Mouse (Mus musculus) midbrain, postnatal 0 days (tissue): ENCODE measurements at regions not wholly inside any gene's neighbourhood (a gene's known extent, or its start where the extent isn't known, plus 50 kb on each side); places are given as distances from the start of the nearest gene placed in this dataset.

Experiments
- ATAC-seq: fragments of 200-750 bp; cut with Nextera tagmentation; 2 replicates; pipeline ENCODE4 v1.8.0; 2017; ENCODE audit warnings: moderate number of reproducible peaks, mild to moderate bottlenecking, moderate TSS enrichment, moderate library complexity; ENCODE audit not compliant: low FRiP score
- DNase-seq: peaks from one replicate; pipeline ENCODE4 v3.0.0-alpha.2; 2015; ENCODE audit warnings: low spot score
- H3K27ac ChIP-seq: fragments of 300-500 bp; sonication (generic); 2 replicates; pipeline ENCODE4 v1.5.1; 2014; ENCODE audit warnings: low read depth, mild to moderate bottlenecking, low read length, mixed read lengths
- H3K27me3 ChIP-seq: fragments of 300-500 bp; sonication (generic); 2 replicates; pipeline ENCODE4 v1.6.1; 2014; ENCODE audit warnings: low read length, control low read depth, mixed read lengths; ENCODE audit not compliant: insufficient read depth
- H3K36me3 ChIP-seq: fragments of 300-500 bp; sonication (generic); 2 replicates; pipeline ENCODE4 v1.6.1; 2014; ENCODE audit warnings: low read length, control low read depth, mixed read lengths; ENCODE audit not compliant: insufficient read depth
- H3K4me1 ChIP-seq: fragments of 300-500 bp; sonication (generic); 2 replicates; pipeline ENCODE4 v1.6.1; 2014; ENCODE audit warnings: mild to moderate bottlenecking, control low read depth, antibody characterized with exemption, low read length, mixed read lengths; ENCODE audit not compliant: insufficient read depth
- H3K4me2 ChIP-seq: fragments of 300-500 bp; sonication (generic); 2 replicates; pipeline ENCODE4 v1.6.1; 2014; ENCODE audit warnings: low read depth, mild to moderate bottlenecking, low read length, mixed read lengths; ENCODE audit not compliant: poor library complexity, severe bottlenecking
- H3K4me3 ChIP-seq: fragments of 300-500 bp; sonication (generic); 2 replicates; pipeline ENCODE4 v1.5.1; 2014; ENCODE audit warnings: low read depth, mild to moderate bottlenecking, low read length, moderate library complexity
- H3K9ac ChIP-seq: fragments of 300-500 bp; sonication (generic); replicated peaks from 2 replicates; pipeline ENCODE4 v1.6.1; 2014; ENCODE audit warnings: mild to moderate bottlenecking, low read length, moderate library complexity, mixed read lengths; ENCODE audit not compliant: poor library complexity, severe bottlenecking
- H3K9me3 ChIP-seq: fragments of 300-500 bp; sonication (generic); 2 replicates; pipeline ENCODE4 v1.6.1; 2016; ENCODE audit warnings: low read length, control low read depth
- CTCF ChIP-seq: IDR thresholded peaks from 2 replicates; pipeline ENCODE4 v1.5.1; 2016; ENCODE audit warnings: antibody characterized with exemption, mild to moderate bottlenecking
- WGBS: fragments of 180-500 bp; shearing (Covaris S2); extraction: QIAGEN DNeasy Blood & Tissue Kit; methylation state at CpG from one replicate; pipeline ENCODE4 v1.1.7; 2014; 5-methylcytosine and 5-hydroxymethylcytosine counted together

GRCm38 (mm10) chr11:22650771-22651170 lies 138.9 kb downstream of the Tmem17 start:
- no peak overlapping the region for H3K4me3 ChIP-seq
- 86% methylated on average over 10 of the region's 10 CpGs for WGBS
- no peak overlapping the region for H3K27ac ChIP-seq
- H3K27me3 ChIP-seq, result no peaks in the 10 kb centered on the region
- no peaks in the 10 kb centered on the region for H3K9me3 ChIP-seq
- no peaks in the 10 kb centered on the region for H3K4me1 ChIP-seq
- H3K36me3 ChIP-seq, result no peaks in the 10 kb centered on the region
- ATAC-seq (no peak), DNase-seq (no peak)
- H3K9ac ChIP-seq, result no peak overlapping the region
- no peak for TF ChIP-seq CTCF
- no peak overlapping the region for H3K4me2 ChIP-seq

GRCm38 (mm10) chr11:22651313-22651712 lies 139.4 kb downstream of the Tmem17 start:
- no peak for ATAC-seq
- Histone ChIP-seq H3K4me3 (no peak overlapping the region), H3K4me2 (no peak overlapping the region), H3K9me3 (no peaks in the 10 kb centered on the region), H3K36me3 (no peaks in the 10 kb centered on the region), H3K27ac (peak overlapping the region; percentile 43; the same call in 1 of the 2 replicates), H3K9ac (no peak overlapping the region), H3K27me3 (no peaks in the 10 kb centered on the region), H3K4me1 (no peaks in the 10 kb centered on the region)
- no peak for TF ChIP-seq CTCF
- no peak for DNase-seq
- 65% methylated on average over 1 of the region's 1 CpGs for WGBS

- ATAC-seq (peak; percentile 68; the same call in 1 of the 2 replicates), DNase-seq (peak; percentile 42)
- no peak for TF ChIP-seq CTCF
- Histone ChIP-seq H3K36me3 (no peaks in the 10 kb centered on the region), H3K27me3 (no peaks in the 10 kb centered on the region), H3K9ac (no peak overlapping the region), H3K4me2 (no peak overlapping the region), H3K27ac (peak overlapping the region; percentile 43; the same call in 1 of the 2 replicates), H3K9me3 (no peaks in the 10 kb centered on the region), H3K4me1 (no peaks in the 10 kb centered on the region), H3K4me3 (no peak overlapping the region)
- 70% methylated on average over 4 of the region's 4 CpGs for WGBS
These were observed 140.0 kb downstream of the Tmem17 start for GRCm38 (mm10) chr11:22651911-22652310.

GRCm38 (mm10) chr11:22652931-22653330 lies 141.0 kb downstream of the Tmem17 start:
- no peaks in the 10 kb centered on the region for H3K27me3 ChIP-seq
- H3K9ac ChIP-seq, result no peak overlapping the region
- ATAC-seq, result no peak
- no peak for DNase-seq
- 75% methylated on average over 3 of the region's 3 CpGs for WGBS
- no peak overlapping the region for H3K27ac ChIP-seq
- H3K9me3 ChIP-seq, result no peaks in the 10 kb centered on the region
- H3K4me1 ChIP-seq, result no peaks in the 10 kb centered on the region
- H3K4me2 ChIP-seq, result no peak overlapping the region
- TF ChIP-seq CTCF, result no peak
- no peaks in the 10 kb centered on the region for H3K36me3 ChIP-seq
- H3K4me3 ChIP-seq, result no peak overlapping the region

- no peaks in the 10 kb centered on the region for H3K27me3 ChIP-seq
- TF ChIP-seq CTCF, result no peak
- no peak overlapping the region for H3K27ac ChIP-seq
- H3K4me3 ChIP-seq, result no peak overlapping the region
- no peaks in the 10 kb centered on the region for H3K9me3 ChIP-seq
- no peak for ATAC-seq
- no peak for DNase-seq
- 81% methylated on average over 5 of the region's 5 CpGs for WGBS
- H3K4me1 ChIP-seq, result no peaks in the 10 kb centered on the region
- no peaks in the 10 kb centered on the region for H3K36me3 ChIP-seq
- H3K4me2 ChIP-seq, result no peak overlapping the region
- no peak overlapping the region for H3K9ac ChIP-seq
These were observed 141.5 kb downstream of the Tmem17 start for GRCm38 (mm10) chr11:22653366-22653765.

GRCm38 (mm10) chr11:22657635-22658034 lies 145.7 kb downstream of the Tmem17 start:
- no peak for DNase-seq
- TF ChIP-seq CTCF, result no peak
- WGBS, result 41% methylated on average over 1 of the region's 1 CpGs

More at GRCm38 (mm10) chr11:22657635-22658034, 145.7 kb downstream of the Tmem17 start:
- H3K9ac ChIP-seq, result no peak overlapping the region
- H3K4me1 ChIP-seq, result peaks cover 3% of the 10 kb centered on the region; the same call in 1 of the 2 replicates
- H3K4me2 ChIP-seq, result no peak overlapping the region
- no peak overlapping the region for H3K4me3 ChIP-seq
- no peaks in the 10 kb centered on the region for H3K27me3 ChIP-seq
- no peaks in the 10 kb centered on the region for H3K36me3 ChIP-seq
- ATAC-seq, result no peak
- H3K9me3 ChIP-seq, result no peaks in the 10 kb centered on the region
- no peak overlapping the region for H3K27ac ChIP-seq
